Mouse (Mus musculus) cerebellum, adult 2 months (tissue): ENCODE data around the gene Defb47.

Experiments used
- CTCF ChIP-seq: fragments of 200-500 bp; IDR thresholded peaks from 2 replicates; pipeline ENCODE4 v1.5.1; 2011; ENCODE audit warnings: low read depth, mild to moderate bottlenecking, control low read depth, low read length, moderate library complexity, borderline replicate concordance; ENCODE audit not compliant: insufficient read depth
- POLR2A ChIP-seq: fragments of 200-500 bp; IDR thresholded peaks from 2 replicates; pipeline ENCODE4 v1.6.1; 2011; ENCODE audit warnings: low read length, control low read depth, borderline replicate concordance; ENCODE audit not compliant: insufficient read depth

DNA sequence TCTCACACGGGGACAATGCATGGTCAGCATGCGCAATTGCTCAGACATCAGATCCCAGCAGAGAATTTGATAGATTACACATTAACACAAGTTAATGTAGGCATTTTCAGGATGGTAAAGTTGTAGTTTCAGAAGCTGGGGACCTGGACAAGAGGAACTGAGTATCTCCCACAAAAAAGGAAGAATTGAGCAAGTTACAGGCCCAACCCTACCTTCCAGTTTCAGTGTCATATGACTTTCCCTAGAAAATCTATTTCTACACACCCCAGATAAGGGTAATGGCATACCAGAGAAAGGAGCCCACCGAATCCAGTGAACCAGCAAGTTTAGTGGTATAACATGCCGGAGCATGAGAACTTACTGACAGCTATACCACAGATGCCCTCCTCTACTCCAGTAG lies 34.2 kb upstream of the Defb47 start:
- TF ChIP-seq CTCF (no peak), POLR2A (no peak)
